Mouse (Mus musculus): Measurements from ENCODE around the gene 5031439G07Rik.

The 5031439G07Rik gene

DNA sequence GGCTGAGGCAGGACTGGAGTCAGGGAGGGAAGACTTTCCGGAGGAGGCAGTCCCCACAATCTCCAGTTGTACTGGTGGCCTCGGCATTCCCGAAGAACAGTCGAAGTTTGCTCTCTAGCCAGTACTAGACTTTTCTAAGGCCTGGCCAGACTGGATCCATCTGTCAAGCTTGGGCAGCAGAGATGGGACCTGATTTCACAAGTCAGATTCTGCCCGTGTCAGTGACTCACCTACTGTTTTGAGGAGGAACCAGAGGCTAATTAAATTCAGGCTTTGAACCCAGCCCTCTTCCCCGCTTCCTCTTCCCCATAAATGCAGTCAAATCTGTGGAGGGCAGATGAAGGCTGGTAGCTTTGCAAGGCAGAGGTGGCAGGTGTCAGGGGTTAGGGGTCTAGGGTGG is 6.7 kb upstream of the 5031439G07Rik start:
- no peak for DNase-seq (ENCODE audit: low spot score in 2 of 2)

DNA sequence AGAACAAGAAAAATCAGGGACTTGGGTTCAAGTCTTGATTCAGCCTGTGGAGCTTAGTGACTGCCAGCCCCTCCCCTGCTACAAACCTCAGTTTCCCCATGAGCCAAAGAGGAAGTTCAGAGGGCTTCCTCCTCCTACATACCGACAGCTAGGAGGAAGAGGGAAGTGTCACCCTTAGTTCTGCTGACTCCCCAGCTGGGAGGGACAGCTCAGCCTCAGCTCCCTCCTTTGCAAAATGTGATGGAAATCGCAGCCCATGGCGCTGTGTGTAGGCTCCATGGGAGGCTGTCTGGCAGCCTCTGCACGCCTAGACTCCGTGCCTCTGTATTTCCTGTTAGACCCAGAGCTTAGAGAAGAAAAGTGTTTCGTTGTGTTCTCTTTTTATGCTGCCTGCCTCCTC is 6.1 kb upstream of the 5031439G07Rik start:
- no peak for DNase-seq (ENCODE audit: low spot score in 2 of 2)

DNA sequence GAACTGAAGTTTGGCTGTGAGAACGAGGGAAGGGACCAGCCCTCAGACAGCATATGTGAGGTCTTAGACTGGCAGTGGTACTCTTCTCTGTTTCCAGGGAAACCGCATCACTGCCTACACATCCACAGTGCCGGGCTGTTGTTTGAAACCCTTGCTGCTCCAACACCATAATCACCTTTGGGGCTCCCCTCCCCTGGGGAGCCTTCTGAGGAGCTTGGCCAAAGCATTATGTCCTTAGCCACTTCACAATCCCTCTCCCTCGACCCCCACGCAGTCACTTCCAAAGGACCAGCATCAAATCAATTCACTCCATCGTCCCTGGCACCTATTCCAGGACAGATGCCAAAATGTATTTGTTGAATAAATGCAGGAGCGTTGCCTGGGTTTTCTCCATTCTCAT is 1.4 kb upstream of the 5031439G07Rik start:
- DNase-seq (ENCODE audit: low spot score in 2 of 2) = peak in 1 of 2 experiments; percentile 62

DNA sequence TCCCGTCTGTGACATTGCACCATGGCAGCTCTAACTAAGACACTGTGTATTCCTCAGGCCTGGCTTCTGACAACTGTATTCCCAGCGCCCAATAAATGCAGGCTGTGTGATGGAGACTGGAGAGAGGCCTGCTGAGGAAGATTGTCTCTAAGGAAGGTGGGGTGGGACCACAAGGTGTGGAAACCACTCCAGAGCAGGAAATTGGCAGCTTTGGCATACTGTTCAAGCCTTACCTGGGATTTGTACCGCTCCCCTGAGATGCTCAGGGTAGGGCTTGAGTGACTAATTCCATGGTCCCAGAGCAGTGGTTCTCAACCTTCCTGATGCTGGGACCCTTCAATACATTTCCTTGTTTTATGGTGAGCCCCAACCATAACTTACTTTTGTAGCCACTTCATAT is 747 bp upstream of the 5031439G07Rik start:
- DNase-seq (ENCODE audit: low spot score in 2 of 2) = no peak

DNA sequence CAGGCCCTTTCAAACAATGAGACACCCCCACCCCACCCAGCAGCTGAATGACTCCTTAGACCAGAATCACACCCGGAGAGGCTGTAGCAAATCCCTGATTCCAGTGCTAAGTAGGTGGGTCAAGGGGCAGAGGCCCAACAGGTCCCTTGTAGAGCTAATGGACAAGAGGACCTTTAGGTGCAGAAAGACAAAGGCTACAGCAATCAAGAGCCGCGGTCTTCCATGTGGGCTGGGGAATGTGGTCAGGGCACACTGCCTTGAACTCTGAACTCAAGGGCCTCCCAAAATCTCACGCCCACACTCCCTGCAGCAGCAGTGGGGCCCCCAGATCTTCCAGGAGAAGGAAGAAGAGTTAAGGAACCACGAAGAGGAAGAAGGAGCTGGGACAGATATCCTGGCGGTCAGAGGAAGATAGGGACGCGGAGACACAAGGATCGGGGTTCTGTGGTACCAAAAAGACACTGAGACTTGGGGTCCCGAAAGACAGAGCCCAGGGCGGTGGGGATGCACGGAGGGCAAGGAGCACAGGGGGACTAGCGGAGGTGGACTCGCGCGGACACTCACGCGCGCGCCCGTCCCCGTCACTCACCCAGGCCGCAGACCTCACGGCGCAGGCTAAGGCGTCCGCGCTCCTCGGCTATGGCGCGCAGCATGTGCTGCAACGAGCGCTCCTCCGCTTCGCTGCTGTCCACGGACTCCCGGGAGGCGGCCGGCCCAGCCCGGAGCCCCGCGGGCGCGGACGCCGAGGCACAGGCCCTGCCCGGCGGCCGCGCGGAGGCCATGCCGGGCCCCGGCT is 1.1 kb downstream of the 5031439G07Rik start:
- peak; percentile 40 to 46 for DNase-seq (ENCODE audit: low spot score in 2 of 2)

DNA sequence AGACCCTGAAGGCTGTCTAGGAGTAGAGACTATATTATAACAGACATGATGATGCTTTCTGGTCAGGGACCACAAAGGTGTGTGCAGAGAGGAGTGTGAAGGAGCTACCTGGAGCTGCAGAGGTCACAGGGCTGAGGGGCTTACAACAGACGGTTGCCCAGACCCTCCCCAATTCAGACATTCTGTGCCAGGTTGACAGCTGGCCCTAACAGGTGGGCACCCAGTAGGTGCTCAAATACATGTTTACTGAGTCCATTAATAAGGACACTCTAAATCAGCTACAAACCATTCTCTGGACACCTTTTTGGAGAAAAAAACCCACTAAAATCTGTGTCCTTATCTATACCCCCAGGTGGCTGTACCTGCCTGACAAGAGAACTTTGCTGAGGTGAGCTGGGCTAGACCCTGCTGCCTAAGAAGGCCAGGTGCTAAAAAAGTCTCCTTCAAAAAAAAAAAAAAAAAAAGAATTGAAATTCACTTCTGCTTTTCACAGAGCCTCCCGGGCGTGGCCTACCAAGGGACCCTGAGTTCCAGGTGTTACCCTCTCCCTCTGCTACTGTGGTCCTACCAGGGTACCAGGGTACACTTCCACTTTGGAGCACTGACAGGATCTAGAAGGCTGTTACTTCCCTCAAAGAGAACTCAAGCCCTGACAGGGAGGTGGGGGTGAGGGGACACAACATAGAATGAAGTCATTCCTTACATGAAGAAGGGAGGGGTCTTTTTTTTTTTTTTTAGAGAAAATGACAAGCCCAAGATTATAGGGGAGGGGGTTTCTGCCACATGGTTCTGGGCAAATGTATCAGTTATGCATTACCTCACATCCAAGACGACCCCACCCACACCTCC is 2.0 kb downstream of the 5031439G07Rik start:
- no peak for DNase-seq (ENCODE audit: low spot score in 2 of 2)

DNA sequence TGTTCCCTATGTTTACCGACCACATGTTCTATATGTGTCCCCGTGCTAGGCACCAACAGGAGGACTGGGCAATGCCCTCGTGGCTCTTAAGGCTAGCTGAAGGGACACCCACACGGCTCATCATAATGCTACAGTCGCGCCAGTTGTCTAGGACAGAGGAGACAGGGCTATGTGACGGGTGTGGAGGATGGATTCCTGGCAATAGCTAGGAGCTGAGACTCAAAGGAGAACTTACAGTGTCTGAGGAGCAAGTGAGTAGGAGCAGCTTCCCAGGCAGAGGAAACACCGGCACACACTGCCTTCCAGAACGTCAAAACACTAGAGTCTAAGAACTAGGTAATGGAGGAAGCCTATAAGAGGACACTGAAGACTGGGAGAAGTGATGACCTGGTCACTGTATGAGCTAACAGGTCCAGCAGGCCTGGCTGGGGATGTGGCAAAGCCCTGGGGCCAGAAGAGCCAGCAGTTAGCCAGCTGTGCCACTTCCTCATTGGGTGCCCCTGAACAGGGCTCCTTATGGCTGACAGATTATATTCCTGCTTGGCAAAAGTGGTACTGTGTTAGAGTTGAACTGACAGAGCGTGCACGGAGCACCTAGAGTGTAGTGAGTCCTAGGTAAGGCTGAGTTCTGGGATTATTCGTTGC is 2.7 kb downstream of the 5031439G07Rik start:
- DNase-seq (ENCODE audit: low spot score in 2 of 2) = peak in 1 of 2 experiments; percentile 30

DNA sequence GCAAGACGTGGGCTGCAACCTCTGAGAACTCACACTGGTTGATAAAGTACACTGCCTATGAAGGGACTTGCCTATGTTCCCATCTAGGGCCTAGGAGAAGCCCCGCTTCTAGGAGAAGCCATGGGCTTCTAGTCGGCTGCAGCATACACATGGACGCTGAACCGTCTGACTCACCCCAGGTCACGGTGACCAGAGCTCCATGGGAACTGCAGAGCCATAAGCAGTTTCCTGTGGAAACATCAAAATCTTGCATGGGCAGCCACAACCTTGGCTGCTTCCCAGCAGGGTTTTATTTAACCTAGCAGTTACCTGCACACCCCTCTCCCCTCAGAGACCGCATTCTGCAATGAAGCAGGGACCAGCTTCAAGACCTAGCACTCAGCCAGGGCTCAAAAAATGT is 4.6 kb downstream of the 5031439G07Rik start:
- DNase-seq (ENCODE audit: low spot score in 2 of 2) = no peak

DNA sequence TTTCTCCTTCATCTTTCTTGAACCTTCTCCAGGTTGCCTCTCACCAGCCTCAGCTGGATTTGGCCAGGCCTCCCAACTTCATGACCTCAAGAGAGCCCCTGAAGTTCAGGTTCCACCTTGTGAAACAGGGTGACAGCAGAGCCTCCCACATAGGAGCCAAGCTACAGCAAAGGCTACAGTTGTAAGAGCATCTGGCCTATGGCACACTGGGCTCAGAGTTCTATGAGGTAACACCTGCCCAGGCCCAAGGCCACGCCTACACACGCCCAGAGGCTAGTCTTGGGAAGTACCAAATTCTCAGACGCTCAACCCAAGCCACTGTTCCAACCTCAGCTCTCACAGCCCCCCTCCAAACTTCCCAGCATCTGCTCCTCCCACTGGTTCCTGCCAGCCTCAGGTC is 5.5 kb downstream of the 5031439G07Rik start:
- no peak for DNase-seq (ENCODE audit: low spot score in 2 of 2)

DNA sequence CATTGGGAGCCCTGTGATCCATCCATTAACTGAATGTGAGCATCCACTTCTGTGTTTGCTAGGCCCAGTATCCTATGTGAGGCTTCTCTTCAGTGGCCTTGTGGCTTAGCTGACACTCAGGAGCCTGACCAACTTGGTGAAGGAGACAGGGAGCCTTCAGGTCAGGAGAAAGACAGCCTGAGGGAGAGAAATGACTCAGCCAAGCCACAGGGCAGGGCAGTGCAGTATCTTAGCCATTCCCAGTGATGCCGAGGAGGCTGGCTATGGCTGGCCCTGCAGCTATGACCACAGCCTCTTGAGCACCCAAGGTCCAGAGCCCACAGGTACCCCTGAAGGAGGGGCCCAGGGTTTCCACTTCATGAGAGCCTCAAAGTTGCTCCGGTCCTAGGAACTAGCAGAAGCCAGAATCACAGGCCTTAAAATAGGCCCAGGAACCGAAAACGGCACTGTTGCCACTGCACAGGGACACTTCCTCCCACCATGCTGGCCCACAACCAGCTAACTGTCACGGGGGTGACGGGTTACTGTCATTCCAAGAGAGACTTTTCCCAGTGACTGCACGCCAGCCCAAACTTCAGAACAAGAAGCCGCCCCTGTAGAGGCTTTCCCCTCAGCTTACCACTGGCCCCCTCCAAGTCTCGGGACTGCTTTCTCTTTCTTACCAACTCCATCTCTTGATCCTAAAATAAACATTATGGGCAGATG is 6.6 kb downstream of the 5031439G07Rik start:
- DNase-seq (ENCODE audit: low spot score in 2 of 2) = peak in 1 of 2 experiments; percentile 49

DNA sequence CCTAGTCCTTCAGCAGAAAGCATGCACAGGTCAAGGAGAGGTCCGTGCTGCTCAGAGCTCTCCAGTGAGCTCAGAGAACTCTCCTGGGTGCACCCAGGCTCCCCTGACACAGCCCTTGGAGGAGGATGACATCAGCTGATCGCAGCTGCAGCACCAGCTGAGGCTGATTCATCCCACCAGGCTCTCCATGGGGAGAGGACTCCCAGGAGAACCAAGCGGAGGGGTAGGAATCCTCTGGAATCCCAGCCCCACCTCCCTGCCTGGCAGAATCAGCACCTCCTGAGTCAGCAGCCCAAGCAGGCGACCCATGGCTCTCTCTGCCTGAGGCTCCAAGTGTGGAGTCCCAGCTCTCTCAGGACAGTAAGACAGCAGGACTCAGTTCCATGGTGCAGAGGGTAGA is 12.6 kb downstream of the 5031439G07Rik start:
- DNase-seq (ENCODE audit: low spot score in 2 of 2) = peak; percentile 80 to 84

DNA sequence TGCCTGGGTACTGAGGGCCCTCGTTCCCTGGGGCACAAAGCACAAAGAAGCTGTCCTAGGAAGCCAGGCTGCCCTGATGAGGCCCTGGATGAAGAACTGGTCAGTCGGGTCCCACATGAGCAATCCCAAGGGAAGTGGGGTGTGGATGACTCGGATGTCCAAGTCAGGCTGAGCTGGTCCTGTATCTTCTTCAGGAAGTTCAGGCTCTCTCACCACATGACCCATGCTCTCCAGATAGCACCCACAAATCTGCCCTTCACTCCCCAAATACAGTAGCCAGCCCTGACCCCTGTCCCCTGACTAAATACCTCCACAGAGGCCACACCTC is 14.8 kb downstream of the 5031439G07Rik start:
- DNase-seq (ENCODE audit: low spot score in 2 of 2) = no peak

DNA sequence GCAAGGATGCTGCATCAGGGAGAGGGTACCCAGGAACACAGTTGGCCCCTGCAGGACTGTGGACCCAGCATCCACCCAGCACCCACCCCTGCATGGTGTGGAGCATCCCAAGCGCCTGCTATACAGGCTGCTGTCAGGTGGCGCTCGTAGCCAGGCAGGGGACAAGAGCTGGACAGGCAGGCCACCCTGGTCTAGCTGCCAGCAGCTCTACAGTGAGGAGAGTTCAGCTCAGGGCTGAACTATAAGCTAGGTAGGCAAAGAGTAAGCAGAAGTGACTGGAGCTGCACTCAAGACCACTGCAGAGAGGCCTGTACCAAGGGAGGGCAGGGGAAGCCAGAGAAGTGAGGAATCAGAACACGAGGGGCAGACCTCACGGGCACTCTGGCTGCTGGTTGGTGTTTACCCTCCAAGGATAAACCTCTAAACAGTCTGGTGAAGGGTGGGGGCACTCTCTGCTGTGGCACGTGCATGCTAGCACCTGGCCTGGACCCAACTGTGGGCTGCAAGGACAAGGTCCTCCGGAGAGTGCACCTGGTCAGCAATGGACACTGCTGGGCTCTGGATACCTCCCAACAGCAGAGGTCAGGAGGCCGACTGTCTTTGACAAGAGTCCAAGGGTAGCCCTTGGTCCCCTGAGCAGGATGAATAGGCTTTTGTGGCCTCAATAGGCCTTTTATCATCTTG is 15.3 kb downstream of the 5031439G07Rik start:
- no peak for DNase-seq (ENCODE audit: low spot score in 2 of 2)

DNA sequence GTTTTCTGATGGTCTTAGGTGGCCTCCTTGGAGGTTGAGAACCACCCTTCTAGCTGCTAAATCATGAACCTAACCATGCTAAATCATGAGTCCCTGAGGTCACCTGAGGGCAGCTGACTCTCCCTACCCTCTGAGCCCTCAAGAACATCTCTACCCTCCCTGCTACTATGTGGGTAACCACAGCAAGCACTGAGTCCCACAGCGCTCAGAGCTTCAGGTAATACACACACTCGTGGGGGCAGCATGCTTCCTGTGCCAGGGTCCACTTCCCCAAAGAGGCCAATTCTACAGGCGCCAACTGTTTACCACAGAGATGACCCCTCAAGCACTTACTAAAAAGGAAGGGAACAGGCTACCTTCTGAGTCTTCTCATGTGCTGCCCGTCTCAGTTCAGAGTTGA is 19.8 kb downstream of the 5031439G07Rik start:
- DNase-seq (ENCODE audit: low spot score in 2 of 2) = no peak

DNA sequence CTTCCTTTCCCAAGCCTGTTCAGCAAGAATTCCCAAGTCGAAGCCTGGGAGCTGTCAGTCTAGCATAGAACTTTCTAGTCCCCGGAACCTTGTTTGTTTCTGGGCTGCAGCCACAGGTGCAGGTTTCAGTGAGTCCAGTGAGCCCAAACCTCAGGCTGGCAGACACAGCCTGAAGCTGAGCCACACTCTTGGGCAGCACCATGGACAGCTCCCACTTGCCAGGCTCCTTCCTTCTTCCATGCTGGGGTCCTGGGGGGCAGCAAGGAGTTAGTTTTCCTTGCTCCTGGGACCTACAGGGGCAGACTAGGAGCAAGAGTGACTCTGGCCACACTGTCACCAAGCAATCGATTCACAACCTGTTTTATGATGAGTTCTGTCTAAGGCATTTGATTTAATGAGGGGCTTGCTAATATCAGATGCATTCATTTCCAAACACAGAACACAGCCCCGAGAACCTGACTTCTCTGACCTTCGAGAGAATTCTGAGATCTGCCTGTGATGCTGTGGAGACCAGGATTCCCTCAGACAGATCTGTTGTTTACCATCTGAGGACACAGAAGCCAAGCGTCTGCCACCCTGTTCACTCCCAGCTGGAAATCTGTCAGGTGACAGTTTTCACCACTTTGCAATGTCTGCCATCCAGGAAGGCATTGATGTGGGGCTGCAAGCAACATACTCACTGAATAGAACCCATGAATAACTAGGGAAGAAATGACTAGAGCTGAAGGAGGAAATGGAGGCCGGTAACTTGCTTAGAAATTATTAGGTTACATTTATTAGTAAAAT is 22.6 kb downstream of the 5031439G07Rik start:
- no peak for DNase-seq (ENCODE audit: low spot score in 2 of 2)

DNA sequence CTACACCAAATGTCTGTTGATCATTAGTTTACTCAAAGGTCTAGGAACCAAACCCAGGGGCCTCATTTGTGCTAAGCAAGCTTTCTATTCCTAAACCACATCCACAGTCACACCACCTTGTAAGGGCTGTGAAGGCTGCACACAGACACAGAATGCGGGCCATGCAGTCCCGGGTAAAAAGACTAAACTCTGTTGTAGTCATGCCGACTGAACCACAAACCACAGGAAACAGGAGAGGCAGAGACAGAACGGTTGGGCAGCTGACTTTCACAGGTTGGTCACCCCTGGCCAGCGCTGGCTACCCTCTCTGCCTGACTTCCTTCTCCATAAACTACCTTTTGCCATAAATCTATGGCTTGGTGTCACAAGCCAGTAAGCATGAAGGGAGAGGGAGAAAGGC is 23.6 kb downstream of the 5031439G07Rik start:
- no peak for DNase-seq (ENCODE audit: low spot score in 2 of 2)

DNA sequence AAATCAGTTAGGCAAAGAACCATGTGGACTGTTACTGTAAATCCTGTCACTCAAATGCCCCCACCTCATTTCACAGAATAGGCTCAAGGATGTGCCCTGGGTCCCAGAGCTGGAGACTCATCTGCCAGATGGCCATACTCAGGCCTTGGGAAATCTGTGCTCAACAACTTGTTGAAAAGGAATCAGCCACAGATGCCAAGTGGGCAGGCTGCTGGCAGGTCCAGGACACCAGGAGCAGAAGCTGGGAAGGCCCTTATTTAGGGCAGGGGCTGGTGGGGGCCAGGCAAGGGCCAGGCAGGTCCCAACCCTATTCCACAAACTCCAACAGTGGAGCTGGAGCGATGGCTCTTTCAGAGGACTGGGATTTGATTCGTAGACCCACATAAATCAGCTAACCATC is 25.8 kb downstream of the 5031439G07Rik start:
- no peak for DNase-seq (ENCODE audit: low spot score in 2 of 2)

DNA sequence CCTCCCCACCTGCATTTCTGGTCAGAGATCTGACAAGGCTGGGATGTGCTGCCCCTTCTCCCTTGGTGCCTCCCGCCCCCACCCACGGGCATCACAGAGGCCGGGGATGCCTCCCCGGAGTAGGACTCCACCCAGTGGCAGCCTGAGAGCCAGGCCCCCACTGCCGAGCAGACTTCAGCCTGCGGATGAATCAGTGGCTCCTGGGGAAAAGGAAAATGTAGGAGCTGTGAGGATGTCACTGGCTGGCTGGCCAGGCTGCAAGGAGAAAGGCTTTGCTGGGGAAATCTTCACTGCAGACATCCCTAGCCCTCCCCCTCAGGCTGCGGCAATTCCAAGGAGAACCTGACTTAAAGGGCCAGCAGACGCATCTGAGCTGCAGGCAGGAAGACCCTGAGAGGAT is 27.7 kb downstream of the 5031439G07Rik start:
- DNase-seq (ENCODE audit: low spot score in 2 of 2) = peak; percentile 77

DNA sequence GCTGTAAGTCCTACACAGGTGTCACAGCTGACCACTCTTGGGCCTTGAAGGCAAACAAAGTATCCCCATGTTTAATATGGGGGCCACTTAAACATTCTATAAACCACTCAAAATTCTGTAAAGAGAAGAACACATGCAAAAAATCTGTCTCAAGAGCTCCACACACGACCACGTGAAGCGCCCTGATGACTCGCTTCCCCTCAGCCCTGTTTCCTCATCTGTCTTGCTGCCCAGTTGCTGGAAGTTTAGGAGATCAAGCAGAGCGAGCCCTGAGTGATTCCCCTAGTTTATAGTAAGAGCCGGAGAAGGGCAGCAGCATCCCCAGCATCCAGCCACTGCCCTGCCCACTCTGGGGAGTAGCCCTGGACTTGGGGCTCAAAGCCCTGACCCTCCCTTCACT is 28.5 kb downstream of the 5031439G07Rik start:
- no peak for DNase-seq (ENCODE audit: low spot score in 2 of 2)

DNA sequence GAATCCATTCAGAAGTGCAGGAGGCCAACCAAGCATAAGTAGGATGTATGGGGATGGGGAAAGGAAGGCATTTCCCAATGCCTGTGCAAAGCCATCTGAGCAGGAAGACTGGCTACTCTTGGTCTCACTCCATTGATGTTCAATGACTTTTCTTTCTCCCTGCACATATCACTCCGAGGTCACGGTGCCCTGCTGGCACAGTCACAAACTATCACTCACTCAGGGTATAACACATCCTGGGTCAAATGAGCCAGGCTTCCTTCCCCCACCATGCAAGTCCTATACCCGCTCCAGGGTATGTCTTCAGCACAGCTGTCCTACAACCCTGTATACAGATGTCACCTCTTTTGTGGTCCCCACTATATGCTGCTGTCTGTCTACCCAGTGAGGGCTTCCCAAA is 30.0 kb downstream of the 5031439G07Rik start:
- no peak for DNase-seq (ENCODE audit: low spot score in 2 of 2)

DNA sequence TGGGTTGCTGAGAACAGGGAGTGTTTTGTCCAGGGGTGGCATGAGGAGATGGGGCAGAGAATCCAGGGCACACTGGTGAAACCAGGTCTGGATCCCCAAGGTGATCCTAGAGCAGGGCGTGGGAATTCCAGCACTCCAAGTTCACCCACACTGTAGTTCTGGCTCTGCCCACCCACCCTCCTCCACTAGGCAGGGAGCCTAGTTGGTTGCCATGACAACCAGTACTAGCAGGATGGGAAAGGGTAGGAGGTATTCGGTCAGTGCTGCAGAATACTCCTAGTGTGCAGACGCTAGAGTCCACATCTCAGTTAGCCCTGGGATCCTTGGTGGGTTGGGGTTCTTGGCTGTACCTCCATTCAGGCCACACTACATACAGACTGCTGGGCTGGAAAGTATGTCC is 30.5 kb downstream of the 5031439G07Rik start:
- peak; percentile 71 to 75 for DNase-seq (ENCODE audit: low spot score in 2 of 2)

Measured in right cerebral cortex, adult 2 months (tissue).